In genomic region chr19:26682731-26683130, GRCm38 (mm10) we compare ENCODE assay signal across 20 mouse cellular contexts.
DNase-seq lines count a peak whose midpoint lies in the region; ATAC-seq and TF ChIP-seq lines count a peak whose summit lies in the region.
"Had no signal": no experiment of that assay in that cellular context is flagged by ENCODE, and none has a peak within 500 bp of the region (broad histone marks: within the 10 kb centered on the region; RNA-seq: fewer than 3 reads in every experiment).

No protein-coding gene starts in this region.

- H3K4me2 ChIP-seq in stomach, postnatal 0 days (replicated peaks; ENCODE audit: low read depth), result no peak overlapping the region
- H3K4me2 ChIP-seq: embryonic facial prominence, embryonic 15.5 days; forebrain, embryonic 12.5 days; limb, embryonic 12.5 days; lung, embryonic 15.5 days; neural tube, embryonic 15.5 days had no signal

- H3K36me3 ChIP-seq in stomach, postnatal 0 days (ENCODE audit: control insufficient read depth, insufficient read depth, low read length), result peaks cover 2% of the 10 kb centered on the region; the same call in 1 of the 2 replicates
- no peaks in the 10 kb centered on the region; the same call in 1 of the 2 replicates for H3K36me3 ChIP-seq in embryonic facial prominence, embryonic 10.5 days (replicated peaks)
- H3K36me3 ChIP-seq: forebrain, embryonic 12.5 days had no signal

- DNase-seq in CD4-positive, CD25-positive, alpha-beta regulatory T cell, adult 2 months (ENCODE audit: low read depth, low spot score), result peak; percentile 35
- no peak for DNase-seq in left cerebral cortex, adult 2 months (ENCODE audit: extremely low spot score in 1 of 2, low spot score in 2 of 2)
- no peak for DNase-seq in left cerebral cortex, adult 9 months (ENCODE audit: low spot score in 2 of 2)
- DNase-seq in thymus, postnatal 14 days, result peak; percentile 16
- DNase-seq in thymus, postnatal 4 days, result no peak
- no peak for DNase-seq in stomach, postnatal 0 days (ENCODE audit: low spot score)
- no peak for DNase-seq in embryonic facial prominence, embryonic 10.5 days (ENCODE audit: low spot score)
- DNase-seq: adrenal gland, adult 2 months; cerebellum, adult 2 months; kidney, adult 18-20 months; kidney, postnatal 36 days; layer of hippocampus, postnatal 36 days; right cerebral cortex, postnatal 4 days had no signal

- no peak overlapping the region for H3K27ac ChIP-seq in left cerebral cortex, adult 2 months
- H3K27ac ChIP-seq in stomach, postnatal 0 days (replicated peaks), result no peak overlapping the region
- H3K27ac ChIP-seq in embryonic facial prominence, embryonic 10.5 days (replicated peaks), result no peak overlapping the region
- H3K27ac ChIP-seq: embryonic facial prominence, embryonic 15.5 days; forebrain, embryonic 12.5 days; limb, embryonic 12.5 days; lung, embryonic 15.5 days; neural tube, embryonic 15.5 days had no signal

- no peaks in the 10 kb centered on the region for H3K9me3 ChIP-seq in stomach, postnatal 0 days (ENCODE audit: control insufficient read depth, low read length)
- no peaks in the 10 kb centered on the region for H3K9me3 ChIP-seq in embryonic facial prominence, embryonic 10.5 days
- H3K9me3 ChIP-seq: embryonic facial prominence, embryonic 15.5 days; forebrain, embryonic 12.5 days; limb, embryonic 12.5 days; lung, embryonic 15.5 days; megakaryocyte, embryonic 14.5 days; neural tube, embryonic 15.5 days had no signal

- no peak for ATAC-seq in CD4-positive, CD25-positive, alpha-beta regulatory T cell, adult 4 months
- ATAC-seq in stomach, postnatal 0 days (ENCODE audit: low FRiP score, low TSS enrichment), result no peak

- H3K27me3 ChIP-seq in stomach, postnatal 0 days (ENCODE audit: control insufficient read depth, insufficient read depth, low read length), result no peaks in the 10 kb centered on the region
- no peaks in the 10 kb centered on the region for H3K27me3 ChIP-seq in embryonic facial prominence, embryonic 10.5 days (replicated peaks; ENCODE audit: low read depth, poor library complexity, severe bottlenecking)
- H3K27me3 ChIP-seq: embryonic facial prominence, embryonic 15.5 days; forebrain, embryonic 12.5 days; limb, embryonic 12.5 days; lung, embryonic 15.5 days; megakaryocyte, embryonic 14.5 days; neural tube, embryonic 15.5 days had no signal

- WGBS in stomach, postnatal 0 days, result 89% methylated on average over 2 of the region's 2 CpGs
- WGBS in embryonic facial prominence, embryonic 10.5 days, result 81% methylated on average over 2 of the region's 2 CpGs

- H3K4me1 ChIP-seq in stomach, postnatal 0 days (replicated peaks; ENCODE audit: control insufficient read depth, insufficient read depth), result no peaks in the 10 kb centered on the region
- peaks cover 10% of the 10 kb centered on the region; the same call in 1 of the 2 replicates for H3K4me1 ChIP-seq in embryonic facial prominence, embryonic 10.5 days
- H3K4me1 ChIP-seq: embryonic facial prominence, embryonic 15.5 days; lung, embryonic 15.5 days; megakaryocyte, embryonic 14.5 days had no signal

- no peak for TF ChIP-seq EP300 in stomach, postnatal 0 days (optimal IDR thresholded peaks at IDR 0.05)

- H3K4me3 ChIP-seq in left cerebral cortex, adult 2 months, result no peak overlapping the region
- H3K4me3 ChIP-seq in stomach, postnatal 0 days (ENCODE audit: low read depth, low read length), result no peak overlapping the region
- H3K4me3 ChIP-seq in embryonic facial prominence, embryonic 10.5 days, result no peak overlapping the region
- H3K4me3 ChIP-seq: embryonic facial prominence, embryonic 15.5 days; forebrain, embryonic 12.5 days; limb, embryonic 12.5 days; lung, embryonic 15.5 days; megakaryocyte, embryonic 14.5 days; neural tube, embryonic 15.5 days had no signal

- intact Hi-C loops in left cerebral cortex, adult 2 months (cut with DNase I), result no loop called here

- peak; percentile 52 for TF ChIP-seq CTCF in left cerebral cortex, adult 2 months (IDR thresholded peaks at IDR 0.05)
- peak; percentile 58 for TF ChIP-seq CTCF in stomach, postnatal 0 days (IDR thresholded peaks at IDR 0.05; ENCODE audit: low read depth)

- no peak overlapping the region for H3K9ac ChIP-seq in stomach, postnatal 0 days (ENCODE audit: low read length)
- H3K9ac ChIP-seq: embryonic facial prominence, embryonic 15.5 days; forebrain, embryonic 12.5 days; limb, embryonic 12.5 days; lung, embryonic 15.5 days; neural tube, embryonic 15.5 days had no signal

Comparison
In these comparisons a context has a peak if more than half of its experiments do, and no peak if none do; other contexts are left out.
1. DNase-seq: peak in CD4-positive, CD25-positive, alpha-beta regulatory T cell, adult 2 months (single experiment) and thymus, postnatal 14 days (single experiment); none in left cerebral cortex, adult 2 months (0 of 2), left cerebral cortex, adult 9 months (0 of 2), thymus, postnatal 4 days (single experiment), stomach, postnatal 0 days (single experiment) and embryonic facial prominence, embryonic 10.5 days (single experiment).